Mouse (Mus musculus) testis, adult 2 months (tissue): ENCODE results near the gene Fam155a.

ENCODE experiments used
- CTCF ChIP-seq: fragments of 200-500 bp; IDR thresholded peaks from 2 replicates; pipeline ENCODE4 v1.5.1; 2012; ENCODE audit warnings: low read depth, mild to moderate bottlenecking, inconsistent platforms, low read length, moderate library complexity; ENCODE audit not compliant: control insufficient read depth, insufficient read depth, insufficient replicate concordance
- POLR2A ChIP-seq: fragments of 200-500 bp; IDR thresholded peaks from 2 replicates; pipeline ENCODE4 v1.6.1; 2012; ENCODE audit warnings: low read depth, mild to moderate bottlenecking, inconsistent platforms, low read length, moderate library complexity; ENCODE audit not compliant: control insufficient read depth

- no peak for TF ChIP-seq CTCF
- no peak for TF ChIP-seq POLR2A
These were observed 403.2 kb downstream of the Fam155a start for GRCm38 (mm10) chr8:9367721-9368120.
